Mouse (Mus musculus) spleen, adult 2 months (tissue): Measurements from ENCODE around the gene Cfi.

ENCODE experiments used
- CTCF ChIP-seq: fragments of 200-500 bp; IDR thresholded peaks from 2 replicates; pipeline ENCODE4 v1.5.1; 2011; ENCODE audit warnings: mild to moderate bottlenecking, inconsistent platforms; ENCODE audit not compliant: insufficient read depth, insufficient read length, insufficient replicate concordance; ENCODE audit errors: extremely low read depth
- POLR2A ChIP-seq: fragments of 200-500 bp; IDR thresholded peaks from 2 replicates; pipeline ENCODE4 v1.6.1; 2011; ENCODE audit warnings: low read depth, low read length, inconsistent platforms

GRCm38 (mm10) chr3:129901271-129901809 lies 65.7 kb downstream of the Cfi start, which contains the start of gene Casp6:
- TF ChIP-seq CTCF (no peak), POLR2A (no peak)
